Mouse (Mus musculus) CH12.LX (cell line): ENCODE data around the gene Hmcn1.

Experiments used
- CTCF ChIP-seq, 2 experiments: IDR thresholded peaks in 1 of 2; conservative IDR thresholded peaks in 1 of 2; 2 replicates each; pipeline ENCODE4 v1.5.1; 2011 to 2012; ENCODE audit warnings: low read depth in 2 of 2, low read length in 2 of 2, improper control_type of control experiment in 1 of 2, inconsistent platforms in 1 of 2, mild to moderate bottlenecking in 1 of 2, moderate library complexity in 1 of 2
- JUND ChIP-seq: conservative IDR thresholded peaks from 2 replicates; pipeline ENCODE4 v1.6.1; 2011; ENCODE audit warnings: low read depth, low read length, improper control_type of control experiment
- MAZ ChIP-seq: IDR thresholded peaks from 2 replicates; pipeline ENCODE4 v1.6.1; 2012; ENCODE audit warnings: low read depth, mild to moderate bottlenecking, inconsistent platforms, low read length, improper control_type of control experiment, moderate library complexity
- RCOR1 ChIP-seq: conservative IDR thresholded peaks from 2 replicates; pipeline ENCODE4 v1.6.1; 2012; ENCODE audit warnings: low read depth, mild to moderate bottlenecking, inconsistent platforms, low read length, improper control_type of control experiment

- TF ChIP-seq CTCF (conservative IDR thresholded peaks at IDR 0.05 in 1 of 2, IDR thresholded peaks at IDR 0.05 in 1 of 2; ENCODE audit: low read depth in 2 of 2, low read length in 2 of 2) (no peak), RCOR1 (no peak), MAZ (no peak), JUND (no peak)
Observed at GRCm38 (mm10) chr1:150874025-150874424, 119.2 kb downstream of the Hmcn1 start.
